Mouse (Mus musculus) CH12.LX (cell line): ENCODE data around the gene Lmbrd2. TPM values are rescaled to one million over a fixed set of nuclear protein-coding genes. Genes with fewer than 3 reads are reported as not detected.

ENCODE experiments used
- DNase-seq: peaks from one replicate; pipeline ENCODE4 v3.0.0-alpha.2; 2013; ENCODE audit errors: extremely low read depth
- H3K27ac ChIP-seq: 2 replicates; pipeline ENCODE4 v1.5.1; 2012; ENCODE audit warnings: low read depth, mild to moderate bottlenecking, control low read depth, moderate library complexity; ENCODE audit not compliant: insufficient read depth
- H3K27me3 ChIP-seq: replicated peaks from 2 replicates; pipeline ENCODE3; 2012; ENCODE audit warnings: inconsistent platforms
- H3K36me3 ChIP-seq, 2 experiments: replicated peaks in 1 of 2; 2 replicates each; pipeline versions ENCODE3 to v1.6.1; 2012; ENCODE audit warnings: inconsistent platforms in 1 of 2, low read length in 1 of 2, mild to moderate bottlenecking in 1 of 2, mixed read lengths in 1 of 2, moderate library complexity in 1 of 2; ENCODE audit not compliant: control insufficient read depth in 1 of 2, insufficient read depth in 1 of 2
- H3K4me1 ChIP-seq, 2 experiments: 2 replicates each; pipeline ENCODE4 v1.6.1; 2012; ENCODE audit warnings: inconsistent platforms in 1 of 2, moderate library complexity in 1 of 2; ENCODE audit not compliant: insufficient read depth in 2 of 2, control insufficient read depth in 1 of 2
- H3K4me2 ChIP-seq: 2 replicates; pipeline ENCODE4 v1.6.1; 2012; ENCODE audit warnings: low read depth, mild to moderate bottlenecking, control low read depth; ENCODE audit not compliant: poor library complexity, insufficient read depth, severe bottlenecking
- H3K4me3 ChIP-seq, 3 experiments: fragments of 150-350 bp in 1 of 3; sonication (generic) in 1 of 3; replicated peaks in 1 of 3; 2 replicates each; pipeline versions ENCODE3 to v1.5.1; 2011 to 2012; ENCODE audit warnings: low read depth in 2 of 3, low read length in 2 of 3, mild to moderate bottlenecking in 2 of 3, moderate library complexity in 2 of 3, control low read depth in 1 of 3, improper control_type of control experiment in 1 of 3, inconsistent platforms in 1 of 3, mixed read lengths in 1 of 3; ENCODE audit not compliant: poor library complexity in 1 of 3
- H3K79me2 ChIP-seq: replicated peaks from 2 replicates; pipeline ENCODE4 v1.6.1; 2012; ENCODE audit warnings: mild to moderate bottlenecking, moderate library complexity; ENCODE audit not compliant: control insufficient read depth, poor library complexity, insufficient read depth, severe bottlenecking; ENCODE audit errors: extremely low read depth
- H3K9ac ChIP-seq: 2 replicates; pipeline ENCODE4 v1.6.1; 2012; ENCODE audit warnings: low read depth, mild to moderate bottlenecking, control low read depth, moderate library complexity; ENCODE audit not compliant: insufficient read depth
- H3K9me3 ChIP-seq: replicated peaks from 2 replicates; pipeline ENCODE3; 2012; ENCODE audit warnings: low read length, inconsistent platforms, mixed read lengths
- BHLHE40 ChIP-seq: IDR thresholded peaks from 2 replicates; pipeline ENCODE4 v1.6.1; 2011; ENCODE audit warnings: mild to moderate bottlenecking, low read depth, low read length, improper control_type of control experiment
- HCFC1 ChIP-seq: IDR thresholded peaks from 2 replicates; pipeline ENCODE4 v1.6.1; 2012; ENCODE audit warnings: low read depth, mild to moderate bottlenecking, inconsistent platforms, low read length, improper control_type of control experiment
- IRF4 ChIP-seq: IDR thresholded peaks from 2 replicates; pipeline ENCODE4 v1.6.1; 2014; ENCODE audit warnings: low read depth, mild to moderate bottlenecking, inconsistent platforms, low read length, improper control_type of control experiment
- JUN ChIP-seq: IDR thresholded peaks from 2 replicates; pipeline ENCODE4 v1.6.1; 2011; ENCODE audit warnings: low read depth, mild to moderate bottlenecking, low read length, improper control_type of control experiment, moderate library complexity; ENCODE audit not compliant: insufficient read depth
- JUND ChIP-seq: conservative IDR thresholded peaks from 2 replicates; pipeline ENCODE4 v1.6.1; 2011; ENCODE audit warnings: low read depth, low read length, improper control_type of control experiment
- MAZ ChIP-seq: IDR thresholded peaks from 2 replicates; pipeline ENCODE4 v1.6.1; 2012; ENCODE audit warnings: low read depth, mild to moderate bottlenecking, inconsistent platforms, low read length, improper control_type of control experiment, moderate library complexity
- MYC ChIP-seq: IDR thresholded peaks from 2 replicates; pipeline ENCODE4 v1.6.1; 2011; ENCODE audit warnings: low read depth, mild to moderate bottlenecking, improper control_type of control experiment, low read length
- POLR2AphosphoS2 ChIP-seq: IDR thresholded peaks from 2 replicates; pipeline ENCODE4 v1.6.1; 2011; ENCODE audit warnings: low read depth, low read length, improper control_type of control experiment
- SIN3A ChIP-seq: IDR thresholded peaks from 2 replicates; pipeline ENCODE4 v1.6.1; 2012; ENCODE audit warnings: low read length, improper control_type of control experiment, inconsistent platforms
- SMC3 ChIP-seq: IDR thresholded peaks from 2 replicates; pipeline ENCODE4 v1.6.1; 2011; ENCODE audit warnings: low read depth, low read length, improper control_type of control experiment
- ZC3H11A ChIP-seq: IDR thresholded peaks from 2 replicates; pipeline ENCODE4 v1.6.1; 2012; ENCODE audit warnings: low read depth, mild to moderate bottlenecking, inconsistent platforms, low read length, improper control_type of control experiment
- ZNF384 ChIP-seq: IDR thresholded peaks from 2 replicates; pipeline ENCODE4 v1.6.1; 2012; ENCODE audit warnings: low read depth, low read length, improper control_type of control experiment, inconsistent platforms
- dilution Hi-C: fragments of 300-500 bp; cut with MboI; formaldehyde crosslinking; loops from 2 replicates; pipeline ENCODE4 v1.14.3; 2020; ENCODE audit warnings: low sequenced_read_pairs; ENCODE audit not compliant: extremely low pct_unique_long_range_greater_than_20kb, extremely low pct_ligation_motif_present
- in situ Hi-C: fragments of 300-500 bp; cut with MboI; formaldehyde crosslinking; loops from 3 replicates; pipeline ENCODE4 v1.14.3; 2019; ENCODE audit warnings: low sequenced_read_pairs, low pct_ligation_motif_present, low pct_unique_long_range_greater_than_20kb, mixed read lengths
- polyA plus RNA-seq: library from polyadenylated mRNA; unstranded; fragments of >175 nt; gene quantifications from 2 replicates; pipeline ENCODE4 v1.2.1, GENCODE M21; 2012; ENCODE audit warnings: low read depth; ENCODE audit not compliant: insufficient read length
- total RNA-seq, 2 experiments: library from RNA; depleted of rRNA; stranded (reverse); fragments of 300-350 nt in 1 of 2; fragments of >200 nt in 1 of 2; gene quantifications; 2 replicates each; pipeline ENCODE4 v1.2.3; 2012 to 2014

Gene Lmbrd2
- total and polyA plus RNA-seq, 3 experiments: 7.9 to 9.7 (median 9.1) TPM

DNA sequence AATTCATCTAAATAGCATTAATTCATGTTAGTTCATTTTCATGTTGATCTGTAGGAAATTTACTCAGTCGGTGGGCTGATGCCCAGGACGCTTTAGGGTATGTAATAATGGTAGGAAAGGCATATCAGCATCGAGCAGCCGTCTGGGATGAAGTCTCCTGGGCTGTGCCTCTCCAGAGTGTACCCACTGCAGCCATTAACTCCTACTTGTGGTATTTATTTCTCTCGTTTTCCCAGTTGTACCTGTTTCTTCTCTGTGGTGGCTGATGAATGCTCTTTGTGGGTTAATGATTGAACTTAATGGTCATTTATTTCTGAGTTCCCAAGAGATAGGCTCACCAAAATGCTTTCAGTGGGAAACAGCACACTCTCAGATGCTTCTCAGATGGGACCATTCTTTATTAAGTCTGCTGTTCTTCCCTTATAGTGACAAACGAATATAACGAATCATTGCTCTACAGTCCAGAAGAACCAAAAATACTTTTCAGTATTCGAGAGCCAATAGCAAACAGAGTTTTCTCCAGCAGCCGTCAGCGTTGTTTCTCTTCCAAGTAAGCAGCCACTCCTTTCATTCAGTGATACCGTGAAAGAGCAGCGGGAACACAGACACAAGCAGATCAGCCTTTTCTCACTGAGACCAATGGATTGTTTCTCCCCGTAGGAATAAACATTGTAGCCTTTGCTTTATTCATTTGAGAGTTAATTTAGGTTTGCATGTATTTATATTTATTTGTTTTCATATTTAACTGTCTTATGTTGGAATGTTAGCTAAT is 33.9 kb upstream of the Lmbrd2 start:
- TF ChIP-seq HCFC1: no peak
- no peak for TF ChIP-seq ZC3H11A
- no peak for TF ChIP-seq BHLHE40
- no peak for TF ChIP-seq POLR2AphosphoS2
- no peak for TF ChIP-seq ZNF384
- TF ChIP-seq MYC: no peak
- no peak for TF ChIP-seq SMC3
- TF ChIP-seq, all 38 proteins: peak for 0
- in situ Hi-C loops (no loop called here), dilution Hi-C loops (no loop called here)
- H3K4me2 ChIP-seq: no peak overlapping the region
- no peak overlapping the region for H3K9ac ChIP-seq
- no peak overlapping the region for H3K4me3 ChIP-seq
- no peak overlapping the region for H3K27ac ChIP-seq
- no peaks in the 10 kb centered on the region for H3K9me3 ChIP-seq
- no peak for DNase-seq
- no peaks in the 10 kb centered on the region for H3K79me2 ChIP-seq
- no peaks in the 10 kb centered on the region for H3K4me1 ChIP-seq
- peaks cover 10 to 64% of the 10 kb centered on the region in 2 experiments for H3K36me3 ChIP-seq
- H3K27me3 ChIP-seq: no peaks in the 10 kb centered on the region

DNA sequence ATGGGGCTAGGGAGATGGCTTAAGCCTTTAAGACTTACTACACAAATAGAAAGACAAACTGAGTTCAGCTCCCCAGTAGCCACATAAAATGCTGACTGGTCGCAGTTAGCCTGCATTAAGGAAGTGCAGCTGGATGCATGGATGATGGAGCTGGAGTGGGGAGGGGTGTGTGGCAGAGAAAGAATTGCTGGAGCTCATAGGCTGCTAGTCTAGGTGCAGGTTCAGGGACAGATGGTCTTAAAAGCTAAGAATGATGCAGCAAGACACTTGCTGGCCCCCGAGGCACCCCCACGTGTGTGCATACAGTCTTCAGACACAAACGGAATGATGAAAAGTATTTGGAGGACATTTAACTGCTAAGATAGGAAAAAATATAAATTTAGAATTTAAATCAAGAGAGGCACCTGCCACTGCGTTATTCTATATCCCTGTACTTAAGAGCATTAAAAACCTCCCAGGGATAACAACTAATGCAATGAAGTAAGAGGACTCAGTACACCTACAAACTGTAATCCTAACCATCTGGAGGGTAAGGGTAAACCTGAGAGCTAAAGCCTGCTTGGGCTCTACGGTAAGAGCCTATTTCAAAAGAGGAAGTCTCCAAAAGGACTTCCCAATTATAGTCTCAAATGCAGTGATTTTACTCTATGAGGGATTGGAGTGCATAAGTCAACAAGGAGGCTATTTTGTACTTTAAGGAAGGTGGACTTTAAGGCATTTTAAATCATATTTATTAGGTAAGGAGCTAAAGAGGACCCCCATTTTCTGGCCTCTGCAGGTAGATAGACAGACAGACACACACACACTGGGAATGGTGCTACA is 29.6 kb upstream of the Lmbrd2 start:
- Histone ChIP-seq H3K4me3 (no peak overlapping the region), H3K4me1 (no peaks in the 10 kb centered on the region), H3K36me3 (peaks cover 25 to 71% of the 10 kb centered on the region in 2 experiments), H3K4me2 (no peak overlapping the region), H3K27ac (no peak overlapping the region), H3K9me3 (no peaks in the 10 kb centered on the region), H3K9ac (no peak overlapping the region), H3K79me2 (no peaks in the 10 kb centered on the region), H3K27me3 (no peaks in the 10 kb centered on the region)
- no peak for DNase-seq
- in situ Hi-C loops: no loop called here
- dilution Hi-C loops: no loop called here
- TF ChIP-seq JUND: no peak
- TF ChIP-seq SIN3A: no peak
- TF ChIP-seq IRF4: no peak
- no peak for TF ChIP-seq MAZ
- no peak for TF ChIP-seq JUN
- TF ChIP-seq SMC3: no peak
